Comparison of ENCODE assay signal across 9 mouse cellular contexts in genomic region chr5:108714149-108714548, GRCm38 (mm10). TPM values are rescaled to one million over a fixed set of nuclear protein-coding genes. Genes with fewer than 3 reads are reported as not detected.
DNase-seq lines count a peak whose midpoint lies in the region; ATAC-seq lines count a peak whose summit lies in the region.
"Had no signal": no experiment of that assay in that cellular context is flagged by ENCODE, and none has a peak within 500 bp of the region (broad histone marks: within the 10 kb centered on the region; RNA-seq: fewer than 3 reads in every experiment).

No protein-coding gene starts in this region.

- H3K27ac ChIP-seq in intestine, embryonic 14.5 days (ENCODE audit: low read depth): no peak overlapping the region
- H3K27ac ChIP-seq in kidney, embryonic 15.5 days: no peak overlapping the region
- H3K27ac ChIP-seq: liver, embryonic 13.5 days had no signal

- DNase-seq in gastrocnemius, postnatal 14 days: peak; percentile 35
- DNase-seq in gastrocnemius, postnatal 10 days: no peak
- DNase-seq in Muller cell, postnatal 12 days (ENCODE audit: inconsistent ontology term): peak; percentile 79
- DNase-seq in cerebellum, postnatal 25 days: peak; percentile 44 to 57
- DNase-seq in intestine, embryonic 14.5 days (ENCODE audit: low spot score): no peak
- DNase-seq in lung, postnatal 36 days: peak; percentile 56
- no peak for DNase-seq in natural killer cell, adult 2 months (ENCODE audit: low spot score in 2 of 2)
- DNase-seq: liver, embryonic 13.5 days had no signal

- H3K4me1 ChIP-seq in intestine, embryonic 14.5 days (replicated peaks; ENCODE audit: control insufficient read depth, insufficient read depth, low read length): no peaks in the 10 kb centered on the region
- peaks cover 12% of the 10 kb centered on the region for H3K4me1 ChIP-seq in kidney, embryonic 15.5 days

- no peaks in the 10 kb centered on the region for H3K27me3 ChIP-seq in intestine, embryonic 14.5 days (replicated peaks; ENCODE audit: control insufficient read depth, insufficient read depth, low read length)
- H3K27me3 ChIP-seq in kidney, embryonic 15.5 days: no peaks in the 10 kb centered on the region
- H3K27me3 ChIP-seq: liver, embryonic 13.5 days had no signal

- no peaks in the 10 kb centered on the region for H3K9me3 ChIP-seq in intestine, embryonic 14.5 days (ENCODE audit: control insufficient read depth, low read length)
- no peaks in the 10 kb centered on the region for H3K9me3 ChIP-seq in kidney, embryonic 15.5 days (replicated peaks)
- H3K9me3 ChIP-seq: liver, embryonic 13.5 days had no signal

- peak; percentile 54; the same call in 1 of the 2 replicates for ATAC-seq in intestine, embryonic 14.5 days (replicated peaks; ENCODE audit: low FRiP score, low TSS enrichment, low read depth)
- ATAC-seq in kidney, embryonic 15.5 days (replicated peaks; ENCODE audit: low FRiP score): no peak

- 64% methylated on average over 6 of the region's 6 CpGs for WGBS in intestine, embryonic 14.5 days
- 63% methylated on average over 6 of the region's 6 CpGs for WGBS in kidney, embryonic 15.5 days

- intact Hi-C loops in gastrocnemius, postnatal 14 days (cut with DNase I; ENCODE audit: low total_unique reads): no loop called here

- no peak overlapping the region for H3K9ac ChIP-seq in intestine, embryonic 14.5 days (ENCODE audit: low read length)
- no peak overlapping the region for H3K9ac ChIP-seq in kidney, embryonic 15.5 days
- H3K9ac ChIP-seq: liver, embryonic 13.5 days had no signal

- H3K36me3 ChIP-seq in intestine, embryonic 14.5 days (ENCODE audit: control insufficient read depth, insufficient read depth, low read length): no peaks in the 10 kb centered on the region
- no peaks in the 10 kb centered on the region for H3K36me3 ChIP-seq in kidney, embryonic 15.5 days
- H3K36me3 ChIP-seq: liver, embryonic 13.5 days had no signal

- H3K4me2 ChIP-seq in intestine, embryonic 14.5 days (ENCODE audit: low read length): no peak overlapping the region
- no peak overlapping the region for H3K4me2 ChIP-seq in kidney, embryonic 15.5 days
- H3K4me2 ChIP-seq: liver, embryonic 13.5 days had no signal

- no peak overlapping the region for H3K4me3 ChIP-seq in intestine, embryonic 14.5 days (ENCODE audit: low read depth, low read length)
- H3K4me3 ChIP-seq in kidney, embryonic 15.5 days (replicated peaks): no peak overlapping the region
- H3K4me3 ChIP-seq: liver, embryonic 13.5 days had no signal

RNA-seq across cellular contexts. Expression of gene Fgfrl1, which starts 22.0 kb away (rescaled TPM):
- 10 to 100 TPM; 31.9 to 45.4 TPM for total RNA-seq in gastrocnemius, postnatal 14 days (2021)
- total RNA-seq in gastrocnemius, postnatal 10 days (2021): 10 to 100 TPM; 67.3 to 80.5 TPM
- polyA plus RNA-seq in intestine, embryonic 14.5 days (2014; fragmentation: Nextera tagmentation; extraction: Ambion mirVana): 17.9 and 26.6 TPM in 2 replicates
- 26.8 and 27.4 TPM in 2 replicates for polyA plus RNA-seq in kidney, embryonic 15.5 days (2015; fragmentation: Nextera tagmentation; extraction: Ambion mirVana)

RNA-seq across cellular contexts. Expression of gene Slc26a1, which starts 38.8 kb away (rescaled TPM):
- total RNA-seq in gastrocnemius, postnatal 14 days (2021): not detected
- total RNA-seq in gastrocnemius, postnatal 10 days (2021): under 1 TPM; 0.07 to 0.20 TPM
- 1.1 and 1.2 TPM in 2 replicates for polyA plus RNA-seq in intestine, embryonic 14.5 days (2014; fragmentation: Nextera tagmentation; extraction: Ambion mirVana)
- 4.3 and 4.9 TPM in 2 replicates for polyA plus RNA-seq in kidney, embryonic 15.5 days (2015; fragmentation: Nextera tagmentation; extraction: Ambion mirVana)

RNA-seq across cellular contexts. Expression of gene Dgkq, which starts 44.7 kb away (rescaled TPM):
- 1 to 10 TPM; 4.5 to 5.2 TPM for total RNA-seq in gastrocnemius, postnatal 14 days (2021)
- total RNA-seq in gastrocnemius, postnatal 10 days (2021): 1 to 10 TPM; 3.7 to 8.3 TPM
- 8.0 and 10.1 TPM in 2 replicates for polyA plus RNA-seq in intestine, embryonic 14.5 days (2014; fragmentation: Nextera tagmentation; extraction: Ambion mirVana)
- polyA plus RNA-seq in kidney, embryonic 15.5 days (2015; fragmentation: Nextera tagmentation; extraction: Ambion mirVana): 10.3 and 12.6 TPM in 2 replicates

RNA-seq across cellular contexts. Expression of gene Idua, which starts 54.0 kb away (rescaled TPM):
- 1 to 10 TPM; 5.8 to 8.8 TPM for total RNA-seq in gastrocnemius, postnatal 14 days (2021)
- 1 to 10 TPM; 6.3 to 8.0 TPM for total RNA-seq in gastrocnemius, postnatal 10 days (2021)
- 13.4 and 15.2 TPM in 2 replicates for polyA plus RNA-seq in intestine, embryonic 14.5 days (2014; fragmentation: Nextera tagmentation; extraction: Ambion mirVana)
- 10.2 and 11.1 TPM in 2 replicates for polyA plus RNA-seq in kidney, embryonic 15.5 days (2015; fragmentation: Nextera tagmentation; extraction: Ambion mirVana)

Comparison
In these comparisons a context has a peak if more than half of its experiments do, and no peak if none do; other contexts are left out.
1. DNase-seq: peak in gastrocnemius, postnatal 14 days (single experiment), Muller cell, postnatal 12 days (single experiment), cerebellum, postnatal 25 days (2 of 2) and lung, postnatal 36 days (single experiment); none in gastrocnemius, postnatal 10 days (single experiment), intestine, embryonic 14.5 days (single experiment) and natural killer cell, adult 2 months (0 of 2).